Mouse (Mus musculus): ENCODE measurements at regions not wholly inside any gene's neighbourhood (a gene's known extent, or its start where the extent isn't known, plus 50 kb on each side); places are given as distances from the start of the nearest gene placed in this dataset.

- no peak overlapping the region for H3K27ac ChIP-seq (ENCODE audit: low read length)
- H3K9ac ChIP-seq (replicated peaks; ENCODE audit: low read depth, low read length), result no peak overlapping the region
- no peaks in the 10 kb centered on the region for H3K4me1 ChIP-seq (ENCODE audit: control insufficient read depth, insufficient read depth, low read length)
- H3K9me3 ChIP-seq (ENCODE audit: control insufficient read depth, low read depth, low read length), result no peaks in the 10 kb centered on the region
- no peaks in the 10 kb centered on the region for H3K27me3 ChIP-seq (ENCODE audit: control insufficient read depth, insufficient read depth, low read length)
- H3K4me2 ChIP-seq (replicated peaks; ENCODE audit: low read depth, low read length), result no peak overlapping the region
- 86% methylated on average over 12 of the region's 12 CpGs for WGBS
- no peak for ATAC-seq (ENCODE audit: insufficient number of reproducible peaks, insufficient read depth, low FRiP score, low read depth)
- no peaks in the 10 kb centered on the region for H3K36me3 ChIP-seq (ENCODE audit: control insufficient read depth, insufficient read depth, low read length)
- no peak overlapping the region for H3K4me3 ChIP-seq (ENCODE audit: low read depth, low read length)
Measured at GRCm38 (mm10) chr7:95760945-95761661, 409.9 kb upstream of the Tenm4 start.

DNA sequence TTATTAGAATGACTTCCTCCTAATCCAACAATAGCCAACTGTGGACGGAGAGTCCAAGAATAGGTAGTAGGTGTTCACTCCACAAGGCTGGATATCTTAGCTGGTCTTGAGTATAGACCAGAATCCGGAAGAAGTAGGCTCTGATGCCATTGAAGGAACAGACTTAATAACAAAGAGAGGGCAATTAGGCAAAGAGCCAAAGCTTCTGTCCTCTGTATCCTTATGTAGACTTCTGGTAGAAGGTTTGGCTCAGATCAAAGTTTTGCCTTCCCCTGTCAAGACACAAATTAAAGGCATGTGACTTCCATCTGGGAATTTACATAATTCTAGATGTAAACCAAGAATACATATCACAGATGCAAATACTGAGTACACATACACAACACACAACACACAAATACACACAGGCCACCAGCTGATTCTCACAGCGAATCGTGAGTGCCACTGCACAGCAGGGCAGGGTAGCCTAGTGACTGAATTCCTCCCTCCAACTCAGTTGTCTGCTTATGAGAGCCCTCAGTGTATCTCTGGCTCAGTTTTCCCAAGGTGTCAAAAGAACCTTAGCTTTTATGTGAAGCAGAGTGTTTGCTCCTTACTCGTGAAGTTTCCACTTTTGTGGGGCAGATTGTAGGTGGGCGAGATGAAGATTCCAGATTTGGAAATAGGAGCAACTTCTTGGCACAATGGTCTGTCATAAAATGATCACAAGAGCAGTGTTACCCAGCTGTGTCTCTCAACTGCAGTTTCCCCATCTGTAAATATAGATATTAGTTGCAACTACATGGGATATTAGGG is 404.5 kb upstream of the Tenm4 start:
- WGBS, result 87% methylated on average over 6 of the region's 6 CpGs
- ATAC-seq (ENCODE audit: insufficient number of reproducible peaks, insufficient read depth, low FRiP score, low read depth), result no peak

GRCm38 (mm10) chr7:95784523-95784922 is 386.5 kb upstream of the Tenm4 start:
- H3K27ac ChIP-seq (ENCODE audit: low read length), result no peak overlapping the region

More for the DNA sequence above, 404.5 kb upstream of the Tenm4 start:
- Histone ChIP-seq H3K4me2 (replicated peaks; ENCODE audit: low read depth, low read length) (no peak overlapping the region), H3K4me1 (ENCODE audit: control insufficient read depth, insufficient read depth, low read length) (no peaks in the 10 kb centered on the region), H3K36me3 (ENCODE audit: control insufficient read depth, insufficient read depth, low read length) (no peaks in the 10 kb centered on the region), H3K4me3 (ENCODE audit: low read depth, low read length) (no peak overlapping the region), H3K9me3 (ENCODE audit: control insufficient read depth, low read depth, low read length) (no peaks in the 10 kb centered on the region), H3K9ac (replicated peaks; ENCODE audit: low read depth, low read length) (no peak overlapping the region), H3K27ac (ENCODE audit: low read length) (no peak overlapping the region), H3K27me3 (ENCODE audit: control insufficient read depth, insufficient read depth, low read length) (no peaks in the 10 kb centered on the region)

DNA sequence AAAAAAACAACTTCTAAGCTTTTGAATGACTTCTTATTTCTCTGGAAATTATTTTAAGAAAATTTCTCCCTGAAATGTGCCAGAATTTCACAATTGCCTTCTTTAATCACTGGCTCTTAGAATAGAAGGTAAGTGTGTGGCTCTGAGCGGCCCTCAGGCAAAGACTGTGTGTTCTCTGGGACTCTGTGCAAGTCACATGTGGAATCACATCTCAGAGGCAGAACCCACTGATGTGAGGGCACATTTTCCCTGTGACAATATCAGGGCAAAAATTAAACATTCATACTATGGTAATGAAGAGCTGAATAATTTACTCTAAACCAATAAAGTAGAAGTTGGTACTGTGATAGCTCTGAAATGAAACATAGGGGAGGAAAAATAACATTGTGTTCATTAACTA is 383.5 kb upstream of the Tenm4 start:
- no peak for ATAC-seq (ENCODE audit: insufficient number of reproducible peaks, insufficient read depth, low FRiP score, low read depth)
- H3K27ac ChIP-seq (ENCODE audit: low read length), result no peak overlapping the region
- H3K9ac ChIP-seq (replicated peaks; ENCODE audit: low read depth, low read length), result no peak overlapping the region
- no peaks in the 10 kb centered on the region for H3K9me3 ChIP-seq (ENCODE audit: control insufficient read depth, low read depth, low read length)
- no peaks in the 10 kb centered on the region for H3K4me1 ChIP-seq (ENCODE audit: control insufficient read depth, insufficient read depth, low read length)
- no peak overlapping the region for H3K4me2 ChIP-seq (replicated peaks; ENCODE audit: low read depth, low read length)
- H3K4me3 ChIP-seq (ENCODE audit: low read depth, low read length), result no peak overlapping the region
- H3K27me3 ChIP-seq (ENCODE audit: control insufficient read depth, insufficient read depth, low read length), result no peaks in the 10 kb centered on the region
- H3K36me3 ChIP-seq (ENCODE audit: control insufficient read depth, insufficient read depth, low read length), result no peaks in the 10 kb centered on the region
- 89% methylated on average over 1 of the region's 1 CpGs for WGBS

More at GRCm38 (mm10) chr7:95784523-95784922, 386.5 kb upstream of the Tenm4 start:
- no peaks in the 10 kb centered on the region for H3K9me3 ChIP-seq (ENCODE audit: control insufficient read depth, low read depth, low read length)
- no peak overlapping the region for H3K4me3 ChIP-seq (ENCODE audit: low read depth, low read length)
- no peak for ATAC-seq (ENCODE audit: insufficient number of reproducible peaks, insufficient read depth, low FRiP score, low read depth)
- no peaks in the 10 kb centered on the region for H3K27me3 ChIP-seq (ENCODE audit: control insufficient read depth, insufficient read depth, low read length)
- no peaks in the 10 kb centered on the region for H3K36me3 ChIP-seq (ENCODE audit: control insufficient read depth, insufficient read depth, low read length)
- H3K4me2 ChIP-seq (replicated peaks; ENCODE audit: low read depth, low read length), result no peak overlapping the region
- H3K9ac ChIP-seq (replicated peaks; ENCODE audit: low read depth, low read length), result no peak overlapping the region
- H3K4me1 ChIP-seq (ENCODE audit: control insufficient read depth, insufficient read depth, low read length), result no peaks in the 10 kb centered on the region

DNA sequence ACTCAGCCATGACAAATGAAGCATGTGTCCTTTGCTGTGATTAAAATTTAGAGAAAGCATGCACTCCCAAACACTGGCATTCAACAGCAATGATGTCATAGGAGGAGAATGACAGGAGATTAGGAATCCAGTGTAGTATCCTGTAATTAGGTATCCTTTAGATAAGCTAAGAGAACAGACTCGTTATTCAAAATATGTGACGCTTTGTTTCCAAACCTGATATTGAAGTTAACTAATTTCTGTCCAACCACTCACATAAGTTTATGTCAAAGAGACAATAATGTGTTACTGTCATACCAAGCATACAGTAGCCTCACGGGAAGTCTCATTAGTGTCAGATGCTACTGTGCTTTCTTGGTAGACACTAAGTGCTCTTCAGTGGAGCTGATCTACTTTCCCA is 383.1 kb upstream of the Tenm4 start:
- Histone ChIP-seq H3K4me2 (replicated peaks; ENCODE audit: low read depth, low read length) (no peak overlapping the region), H3K27ac (ENCODE audit: low read length) (no peak overlapping the region), H3K4me1 (ENCODE audit: control insufficient read depth, insufficient read depth, low read length) (no peaks in the 10 kb centered on the region), H3K9me3 (ENCODE audit: control insufficient read depth, low read depth, low read length) (no peaks in the 10 kb centered on the region), H3K36me3 (ENCODE audit: control insufficient read depth, insufficient read depth, low read length) (no peaks in the 10 kb centered on the region), H3K27me3 (ENCODE audit: control insufficient read depth, insufficient read depth, low read length) (no peaks in the 10 kb centered on the region), H3K4me3 (ENCODE audit: low read depth, low read length) (no peak overlapping the region), H3K9ac (replicated peaks; ENCODE audit: low read depth, low read length) (no peak overlapping the region)
- 62% methylated on average over 3 of the region's 3 CpGs for WGBS
- no peak for ATAC-seq (ENCODE audit: insufficient number of reproducible peaks, insufficient read depth, low FRiP score, low read depth)

GRCm38 (mm10) chr7:95789424-95789823 is 381.6 kb upstream of the Tenm4 start:
- WGBS, result 60% methylated on average over 5 of the region's 5 CpGs

DNA sequence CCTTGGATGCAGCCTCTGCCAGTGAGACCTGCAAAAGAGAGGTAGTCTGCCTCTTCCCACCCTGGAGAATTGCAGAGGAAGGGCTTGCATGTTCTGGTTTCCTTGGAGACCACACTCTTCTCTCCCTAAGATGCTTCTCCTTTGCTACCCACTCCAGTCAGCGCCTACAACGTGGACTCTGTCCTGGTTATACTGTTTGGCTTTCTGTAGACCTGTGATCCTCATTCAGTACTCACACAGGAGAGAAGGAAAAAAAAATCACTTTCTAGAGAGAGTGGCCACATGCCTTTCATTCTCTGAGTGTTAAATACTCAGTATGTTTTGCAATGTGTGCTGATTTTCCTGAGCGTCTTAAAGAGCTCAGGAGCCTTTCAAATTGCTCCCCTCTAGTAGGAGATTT is 372.0 kb upstream of the Tenm4 start:
- H3K27me3 ChIP-seq (ENCODE audit: control insufficient read depth, insufficient read depth, low read length), result no peaks in the 10 kb centered on the region

More at GRCm38 (mm10) chr7:95789424-95789823, 381.6 kb upstream of the Tenm4 start:
- Histone ChIP-seq H3K4me1 (ENCODE audit: control insufficient read depth, insufficient read depth, low read length) (no peaks in the 10 kb centered on the region), H3K36me3 (ENCODE audit: control insufficient read depth, insufficient read depth, low read length) (no peaks in the 10 kb centered on the region), H3K27me3 (ENCODE audit: control insufficient read depth, insufficient read depth, low read length) (no peaks in the 10 kb centered on the region), H3K4me2 (replicated peaks; ENCODE audit: low read depth, low read length) (no peak overlapping the region), H3K9ac (replicated peaks; ENCODE audit: low read depth, low read length) (no peak overlapping the region), H3K4me3 (ENCODE audit: low read depth, low read length) (no peak overlapping the region), H3K9me3 (ENCODE audit: control insufficient read depth, low read depth, low read length) (no peaks in the 10 kb centered on the region), H3K27ac (ENCODE audit: low read length) (no peak overlapping the region)
- no peak for ATAC-seq (ENCODE audit: insufficient number of reproducible peaks, insufficient read depth, low FRiP score, low read depth)

GRCm38 (mm10) chr7:95809626-95810025 is 361.4 kb upstream of the Tenm4 start:
- Histone ChIP-seq H3K9ac (replicated peaks; ENCODE audit: low read depth, low read length) (no peak overlapping the region), H3K27ac (ENCODE audit: low read length) (no peak overlapping the region), H3K4me3 (ENCODE audit: low read depth, low read length) (no peak overlapping the region), H3K4me1 (ENCODE audit: control insufficient read depth, insufficient read depth, low read length) (no peaks in the 10 kb centered on the region), H3K27me3 (ENCODE audit: control insufficient read depth, insufficient read depth, low read length) (no peaks in the 10 kb centered on the region), H3K36me3 (ENCODE audit: control insufficient read depth, insufficient read depth, low read length) (no peaks in the 10 kb centered on the region), H3K9me3 (ENCODE audit: control insufficient read depth, low read depth, low read length) (no peaks in the 10 kb centered on the region), H3K4me2 (replicated peaks; ENCODE audit: low read depth, low read length) (no peak overlapping the region)
- 19% methylated on average over 3 of the region's 3 CpGs for WGBS
- no peak for ATAC-seq (ENCODE audit: insufficient number of reproducible peaks, insufficient read depth, low FRiP score, low read depth)

More for the DNA sequence above, 372.0 kb upstream of the Tenm4 start:
- no peaks in the 10 kb centered on the region for H3K4me1 ChIP-seq (ENCODE audit: control insufficient read depth, insufficient read depth, low read length)
- H3K36me3 ChIP-seq (ENCODE audit: control insufficient read depth, insufficient read depth, low read length), result no peaks in the 10 kb centered on the region
- ATAC-seq (ENCODE audit: insufficient number of reproducible peaks, insufficient read depth, low FRiP score, low read depth), result no peak
- H3K27ac ChIP-seq (ENCODE audit: low read length), result no peak overlapping the region
- H3K4me2 ChIP-seq (replicated peaks; ENCODE audit: low read depth, low read length), result no peak overlapping the region
- WGBS, result 29% methylated on average over 3 of the region's 3 CpGs
- no peaks in the 10 kb centered on the region for H3K9me3 ChIP-seq (ENCODE audit: control insufficient read depth, low read depth, low read length)
- no peak overlapping the region for H3K9ac ChIP-seq (replicated peaks; ENCODE audit: low read depth, low read length)
- H3K4me3 ChIP-seq (ENCODE audit: low read depth, low read length), result no peak overlapping the region
